Mouse (Mus musculus): ENCODE results near the gene Cldn22. TPM values are rescaled to one million over a fixed set of nuclear protein-coding genes. Genes with fewer than 3 reads are reported as not detected.
A peak's percentile ranks its signal among the peaks of the same experiment; 100 is the strongest.
"Not testable (repeated sequence)": the region's sequence is repeated elsewhere in the genome, so short reads cannot be mapped to it uniquely, and the experiment has no call there.

Cldn22 gene
- polyA plus RNA-seq, 1 experiment from 2014 or later, result not detected

DNA sequence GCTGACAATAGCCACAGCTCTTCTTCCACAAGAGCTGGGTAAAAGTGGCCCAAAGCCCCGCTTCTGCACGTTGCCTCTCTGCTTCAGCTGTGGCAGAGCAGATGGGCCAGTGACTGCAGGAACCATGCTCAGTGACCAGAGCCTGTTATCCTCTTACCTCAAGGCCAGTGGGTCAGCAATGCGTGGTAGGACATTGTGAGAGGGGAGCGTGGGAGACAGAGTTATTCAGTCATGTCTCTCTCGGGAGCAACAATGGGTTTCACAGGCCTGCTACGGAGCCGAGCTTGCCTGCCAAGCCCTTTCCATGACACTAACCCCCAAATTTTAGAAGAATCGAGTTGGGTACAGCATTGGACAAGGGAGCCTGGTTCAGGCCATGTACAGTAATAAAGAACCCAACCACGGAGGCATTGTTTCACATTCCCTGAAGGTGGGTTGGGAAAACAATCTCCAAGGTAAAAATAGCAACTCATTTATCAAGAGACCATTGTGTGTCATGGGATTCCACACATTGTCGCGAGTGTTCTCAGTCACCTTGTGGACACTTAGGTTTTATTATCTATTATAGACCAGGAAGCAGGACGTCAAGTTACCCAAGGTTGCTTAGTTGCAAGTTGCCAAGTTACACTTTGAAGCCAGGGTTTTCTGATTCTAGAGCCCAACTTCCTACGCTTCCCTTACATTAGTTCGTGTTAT lies 14.2 kb upstream of the Cldn22 start:
- Histone ChIP-seq H3K27ac (peak overlapping the region; percentile 60; the same call in 1 of the 2 replicates), H3K4me3 (no peak overlapping the region), H3K9me3 (no peaks in the 10 kb centered on the region), H3K27me3 (ENCODE audit: insufficient read depth, poor library complexity, severe bottlenecking) (no peaks in the 10 kb centered on the region), H3K36me3 (no peaks in the 10 kb centered on the region), H3K4me1 (peaks cover 18% of the 10 kb centered on the region; the same call in 1 of the 2 replicates)
- no peak for DNase-seq (ENCODE audit: low spot score)
- WGBS, result 69% methylated on average over 14 of the region's 14 CpGs

DNA sequence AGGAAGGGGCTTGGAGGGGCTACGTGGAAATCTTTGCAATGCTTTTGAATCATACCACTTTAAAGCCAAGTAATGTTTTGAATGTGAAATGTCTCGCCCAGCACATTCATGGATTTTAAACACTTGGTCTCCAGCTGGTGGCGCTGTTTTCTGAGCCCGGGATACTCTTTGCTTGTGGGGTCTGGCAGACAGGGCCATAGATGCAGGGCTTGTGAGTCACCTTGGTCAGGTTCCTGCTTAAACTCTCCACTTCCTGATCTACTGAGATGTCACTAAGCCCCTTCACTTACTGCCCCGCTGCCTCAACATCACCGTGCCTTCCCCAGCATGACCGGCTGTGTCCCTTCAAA lies 13.6 kb upstream of the Cldn22 start:
- H3K36me3 ChIP-seq, result no peaks in the 10 kb centered on the region
- no peaks in the 10 kb centered on the region for H3K27me3 ChIP-seq (ENCODE audit: insufficient read depth, poor library complexity, severe bottlenecking)
- H3K4me1 ChIP-seq, result peaks cover 18% of the 10 kb centered on the region; the same call in 1 of the 2 replicates
- 73% methylated on average over 7 of the region's 7 CpGs for WGBS
- H3K27ac ChIP-seq, result 0 out of 2 replicates have a peak overlapping the region, but pooled peaks have one; percentile 16
- H3K9me3 ChIP-seq, result no peaks in the 10 kb centered on the region
- DNase-seq (ENCODE audit: low spot score), result no peak
- H3K4me3 ChIP-seq, result no peak overlapping the region

DNA sequence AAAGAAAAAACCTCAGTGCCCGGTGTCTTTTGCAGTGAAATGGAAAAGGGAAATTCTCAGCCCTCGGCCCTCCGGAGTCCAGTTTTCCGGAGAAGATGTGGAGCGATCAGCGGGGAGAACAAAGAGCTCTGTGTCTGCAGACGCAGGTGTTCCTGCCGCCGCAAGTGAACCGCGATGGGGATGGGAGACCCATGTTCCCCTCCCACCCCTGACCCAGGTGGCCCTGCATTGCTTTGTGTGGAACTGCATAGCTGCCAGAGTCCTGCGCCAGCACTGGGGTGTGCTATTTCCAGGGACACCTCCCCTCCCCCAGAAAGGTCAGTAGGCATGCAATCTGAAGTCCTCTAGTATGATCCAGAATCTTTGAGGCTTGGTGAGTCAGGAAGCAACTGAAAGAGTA lies 13.1 kb upstream of the Cldn22 start:
- DNase-seq (ENCODE audit: low spot score), result no peak
- Histone ChIP-seq H3K36me3 (no peaks in the 10 kb centered on the region), H3K27ac (0 out of 2 replicates have a peak overlapping the region, but pooled peaks have one; percentile 16), H3K9me3 (no peaks in the 10 kb centered on the region), H3K4me3 (no peak overlapping the region), H3K4me1 (peaks cover 18% of the 10 kb centered on the region; the same call in 1 of the 2 replicates), H3K27me3 (ENCODE audit: insufficient read depth, poor library complexity, severe bottlenecking) (no peaks in the 10 kb centered on the region)
- 80% methylated on average over 12 of the region's 12 CpGs for WGBS

DNA sequence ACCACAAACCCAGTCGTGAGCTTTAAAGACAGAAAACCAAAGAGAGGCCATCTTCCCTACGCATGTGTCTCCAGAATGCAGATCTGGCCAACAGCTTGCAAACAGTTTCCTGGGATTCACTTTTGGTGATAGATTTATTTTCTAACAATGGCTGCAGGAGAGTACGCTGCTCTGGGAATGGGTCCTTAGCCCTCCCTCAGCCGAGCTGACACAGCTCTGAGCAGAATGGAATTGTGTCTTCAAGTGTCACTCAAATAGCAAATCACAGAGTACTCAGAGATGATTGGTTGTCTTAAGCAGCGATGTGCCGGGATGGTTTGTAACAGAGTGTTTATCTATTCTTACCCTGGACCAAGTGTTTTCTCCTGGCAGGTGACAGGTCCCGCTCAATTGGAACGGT lies 5.2 kb upstream of the Cldn22 start:
- 0 out of 2 replicates have a peak, but pooled peaks cover 2% of the 10 kb centered on the region for H3K4me1 ChIP-seq
- DNase-seq (ENCODE audit: low spot score), result no peak
- WGBS, result 84% methylated on average over 8 of the region's 8 CpGs

DNA sequence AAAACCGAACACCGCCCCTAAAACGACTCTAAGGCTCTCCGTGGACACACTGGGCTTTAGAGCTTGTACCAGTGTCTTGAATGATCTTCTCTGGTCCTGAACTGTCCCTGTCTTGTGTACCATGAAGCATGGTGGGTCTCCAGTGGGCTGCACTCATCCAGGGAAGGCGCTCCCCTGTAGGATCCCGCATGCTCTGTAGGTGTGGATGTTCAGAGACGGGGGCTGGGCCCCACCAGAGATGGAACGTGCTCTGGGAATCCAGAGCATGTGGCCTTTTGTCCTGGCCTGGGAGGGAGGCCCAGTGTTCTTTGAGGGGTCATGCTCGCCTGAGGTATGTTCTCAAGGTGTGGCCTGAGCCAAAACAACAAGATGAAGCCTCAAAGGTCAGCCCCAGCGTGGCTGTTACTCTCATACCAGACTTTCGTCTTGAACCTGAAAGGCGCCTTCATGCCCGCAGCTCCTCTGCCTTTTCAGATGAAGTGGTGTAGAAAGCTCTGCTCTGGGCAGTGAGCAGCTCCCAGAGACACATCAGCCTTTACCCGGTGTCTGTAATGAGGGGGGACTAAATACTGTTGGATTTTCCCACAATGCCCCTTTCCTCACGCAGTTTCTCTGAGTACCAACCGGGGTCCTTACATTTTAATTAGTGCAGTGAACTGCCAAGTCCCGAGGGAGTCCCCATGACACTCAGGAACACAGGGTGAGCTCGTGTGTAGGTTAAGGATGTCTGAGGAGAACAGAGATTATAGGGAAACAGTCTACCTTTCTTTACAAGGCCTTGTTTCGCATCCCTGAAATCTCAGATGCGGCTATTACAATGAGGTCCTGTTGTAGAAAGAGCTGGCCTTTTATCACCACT lies 3.1 kb upstream of the Cldn22 start:
- no peak for DNase-seq (ENCODE audit: low spot score)
- H3K4me1 ChIP-seq, result peaks cover 10% of the 10 kb centered on the region
- no peaks in the 10 kb centered on the region for H3K9me3 ChIP-seq
- H3K36me3 ChIP-seq, result no peaks in the 10 kb centered on the region
- no peak overlapping the region for H3K4me3 ChIP-seq
- 87% methylated on average over 20 of the region's 20 CpGs for WGBS
- H3K27me3 ChIP-seq (ENCODE audit: insufficient read depth, poor library complexity, severe bottlenecking), result no peaks in the 10 kb centered on the region
- H3K27ac ChIP-seq, result no peak overlapping the region

More for the DNA sequence above, 5.2 kb upstream of the Cldn22 start:
- no peaks in the 10 kb centered on the region for H3K27me3 ChIP-seq (ENCODE audit: insufficient read depth, poor library complexity, severe bottlenecking)
- no peaks in the 10 kb centered on the region for H3K36me3 ChIP-seq
- H3K4me3 ChIP-seq, result no peak overlapping the region
- no peak overlapping the region for H3K27ac ChIP-seq
- no peaks in the 10 kb centered on the region for H3K9me3 ChIP-seq

DNA sequence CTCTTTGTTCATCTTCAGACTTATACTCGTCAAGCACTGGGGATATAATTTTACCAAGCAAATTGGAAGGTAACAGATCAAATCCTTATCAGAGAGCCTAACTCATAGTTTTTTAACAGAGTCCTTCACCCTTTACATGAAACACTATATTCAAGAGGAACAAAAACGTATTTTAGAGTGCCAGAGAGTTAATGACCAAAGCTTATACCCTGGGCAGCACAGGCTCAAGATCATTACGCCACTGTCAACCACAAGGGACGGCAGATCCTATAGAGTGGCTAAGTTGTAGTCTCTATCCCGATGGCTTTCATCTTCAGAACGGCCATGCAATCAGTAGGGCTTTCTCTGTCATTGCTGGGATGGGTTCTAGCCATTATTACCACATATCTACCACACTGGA lies 2.4 kb upstream of the Cldn22 start, which contains the start of gene Cldn24:
Gene Cldn24, plus strand, starts transcription at position 301 of the 400 bp plus-strand sequence.
- no peaks in the 10 kb centered on the region for H3K36me3 ChIP-seq

DNA sequence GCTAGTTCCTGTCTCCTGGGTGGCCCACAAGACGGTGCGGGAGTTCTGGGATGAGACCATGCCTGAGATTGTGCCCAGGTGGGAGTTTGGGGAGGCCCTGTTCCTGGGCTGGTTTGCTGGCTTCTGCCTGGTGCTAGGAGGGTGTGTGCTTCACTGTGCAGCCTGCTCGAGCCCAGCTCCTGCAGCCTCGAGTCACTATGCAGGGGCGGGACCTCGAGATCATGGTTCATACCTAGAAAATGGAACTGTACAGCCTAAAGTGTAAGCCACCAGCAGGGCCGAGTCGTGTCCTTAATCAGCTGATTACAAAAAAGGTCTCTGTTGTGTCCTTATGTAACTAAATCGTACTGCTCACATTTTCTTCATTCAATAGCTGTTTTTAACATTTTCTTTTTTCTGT lies 1.7 kb upstream of the Cldn22 start:
- not testable (repeated sequence) for H3K27me3 ChIP-seq (ENCODE audit: insufficient read depth, poor library complexity, severe bottlenecking); H3K36me3 ChIP-seq; H3K27ac ChIP-seq; H3K4me1 ChIP-seq; H3K9me3 ChIP-seq; H3K4me3 ChIP-seq; DNase-seq (ENCODE audit: low spot score)
- 78% methylated on average over 7 of the region's 9 CpGs for WGBS

More for the DNA sequence above, 2.4 kb upstream of the Cldn22 start, which contains the start of gene Cldn24:
- Histone ChIP-seq H3K9me3 (no peaks in the 10 kb centered on the region), H3K4me1 (peaks cover 10% of the 10 kb centered on the region), H3K27me3 (ENCODE audit: insufficient read depth, poor library complexity, severe bottlenecking) (no peaks in the 10 kb centered on the region), H3K27ac (no peak within 1 kb of the TSS), H3K4me3 (no peak within 1 kb of the TSS)
- WGBS, result 84% methylated on average over 6 of the region's 6 CpGs
- DNase-seq (ENCODE audit: low spot score), result no peak

DNA sequence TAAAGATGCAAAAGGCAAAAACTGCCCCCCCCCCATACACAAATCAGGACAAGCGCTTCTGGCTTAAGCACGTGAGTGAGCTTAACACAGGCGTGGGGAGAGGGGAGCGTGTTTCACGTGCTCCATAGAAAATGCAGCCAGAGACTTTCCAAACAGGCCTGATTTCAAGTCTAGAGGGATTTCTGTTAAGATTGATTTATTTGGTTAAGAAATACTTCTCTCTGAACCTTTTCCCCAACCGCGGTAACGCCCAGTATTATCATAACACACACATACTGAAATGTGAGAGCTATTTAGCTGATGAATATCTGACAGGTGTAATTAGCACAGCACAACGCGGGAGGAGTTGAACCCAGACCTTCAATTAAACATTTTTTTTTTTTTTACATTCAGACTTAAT lies 505 bp upstream of the Cldn22 start:
- no peak overlapping the region for H3K27ac ChIP-seq
- 81% methylated on average over 10 of the region's 10 CpGs for WGBS
- no peak overlapping the region for H3K4me3 ChIP-seq
- peaks cover 10% of the 10 kb centered on the region for H3K36me3 ChIP-seq
- no peaks in the 10 kb centered on the region for H3K27me3 ChIP-seq (ENCODE audit: insufficient read depth, poor library complexity, severe bottlenecking)
- no peaks in the 10 kb centered on the region for H3K9me3 ChIP-seq
- DNase-seq (ENCODE audit: low spot score), result no peak
- peaks cover 10% of the 10 kb centered on the region for H3K4me1 ChIP-seq

DNA sequence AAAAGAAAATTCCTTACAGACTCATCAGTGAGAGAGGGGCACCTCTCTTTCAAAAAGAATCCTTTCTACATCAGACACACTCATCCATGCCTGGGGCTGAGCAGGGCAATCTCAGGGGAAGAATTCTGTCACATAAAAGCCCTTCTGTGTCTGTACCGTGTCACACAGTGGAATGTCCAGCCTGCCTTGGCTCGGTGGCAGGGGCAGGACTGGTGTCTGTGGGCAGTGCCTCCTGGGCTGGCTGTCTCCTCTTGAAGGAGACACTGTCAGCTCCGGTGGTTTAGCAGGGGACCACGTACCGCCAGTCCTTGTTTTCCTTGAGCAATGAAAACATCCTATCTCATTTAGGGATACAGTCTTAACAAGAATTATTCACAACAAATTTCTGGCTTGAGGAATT lies 1.3 kb downstream of the Cldn22 start:
- 35% methylated on average over 5 of the region's 5 CpGs for WGBS
- no peaks in the 10 kb centered on the region for H3K9me3 ChIP-seq
- H3K27ac ChIP-seq, result no peak overlapping the region
- H3K36me3 ChIP-seq, result peaks cover 28% of the 10 kb centered on the region
- H3K27me3 ChIP-seq (ENCODE audit: insufficient read depth, poor library complexity, severe bottlenecking), result no peaks in the 10 kb centered on the region
- DNase-seq (ENCODE audit: low spot score), result no peak
- peaks cover 10% of the 10 kb centered on the region for H3K4me1 ChIP-seq
- no peak overlapping the region for H3K4me3 ChIP-seq

DNA sequence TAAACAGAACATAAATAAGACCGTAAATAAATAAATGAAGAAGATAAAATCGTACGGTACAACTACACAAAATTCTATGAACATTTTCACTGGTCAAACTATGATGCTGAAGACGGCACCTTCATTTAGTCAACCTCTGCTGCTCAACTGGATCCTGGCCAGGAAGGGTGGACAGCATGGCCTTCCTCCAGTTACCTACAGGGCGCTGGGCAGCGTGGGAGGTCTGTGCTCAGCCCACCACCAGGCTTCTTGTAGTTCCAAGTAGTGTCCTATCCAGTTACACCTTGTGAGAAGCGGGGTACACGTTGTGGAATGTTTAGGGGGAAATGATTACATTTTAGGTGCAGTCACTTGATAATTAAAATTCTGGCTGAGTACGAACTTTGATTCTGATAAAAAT lies 2.6 kb downstream of the Cldn22 start:
- Histone ChIP-seq H3K27ac (no peak overlapping the region), H3K9me3 (no peaks in the 10 kb centered on the region), H3K4me1 (peaks cover 8% of the 10 kb centered on the region), H3K27me3 (ENCODE audit: insufficient read depth, poor library complexity, severe bottlenecking) (no peaks in the 10 kb centered on the region), H3K4me3 (no peak overlapping the region), H3K36me3 (peaks cover 40% of the 10 kb centered on the region)
- no peak for DNase-seq (ENCODE audit: low spot score)
- WGBS, result 88% methylated on average over 9 of the region's 9 CpGs

DNA sequence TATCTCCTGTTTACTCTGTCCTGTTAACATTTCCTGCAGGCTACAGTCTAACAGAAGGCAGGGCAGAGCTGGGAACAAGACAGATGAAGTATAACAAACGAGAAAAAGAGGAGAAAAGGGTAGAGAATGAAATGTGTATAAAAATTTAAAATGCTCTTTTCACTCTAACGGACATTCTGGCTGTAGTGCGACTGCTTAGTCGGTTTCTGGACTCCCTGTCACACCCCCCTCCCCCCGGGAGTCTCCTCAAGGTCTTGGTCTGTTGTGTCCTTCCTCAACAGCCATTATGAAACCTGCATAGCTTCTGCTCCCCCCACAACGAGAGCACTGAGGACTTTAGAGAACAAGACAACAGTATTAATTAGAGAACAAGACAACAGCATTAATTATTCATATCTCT lies 8.3 kb downstream of the Cldn22 start:
- Histone ChIP-seq H3K27me3 (ENCODE audit: insufficient read depth, poor library complexity, severe bottlenecking) (no peaks in the 10 kb centered on the region), H3K4me1 (peaks cover 16% of the 10 kb centered on the region; the same call in 1 of the 2 replicates), H3K27ac (no peak overlapping the region), H3K9me3 (no peaks in the 10 kb centered on the region), H3K4me3 (no peak overlapping the region), H3K36me3 (peaks cover 69% of the 10 kb centered on the region)
- no peak for DNase-seq (ENCODE audit: low spot score)
- WGBS, result 79% methylated on average over 6 of the region's 6 CpGs

DNA sequence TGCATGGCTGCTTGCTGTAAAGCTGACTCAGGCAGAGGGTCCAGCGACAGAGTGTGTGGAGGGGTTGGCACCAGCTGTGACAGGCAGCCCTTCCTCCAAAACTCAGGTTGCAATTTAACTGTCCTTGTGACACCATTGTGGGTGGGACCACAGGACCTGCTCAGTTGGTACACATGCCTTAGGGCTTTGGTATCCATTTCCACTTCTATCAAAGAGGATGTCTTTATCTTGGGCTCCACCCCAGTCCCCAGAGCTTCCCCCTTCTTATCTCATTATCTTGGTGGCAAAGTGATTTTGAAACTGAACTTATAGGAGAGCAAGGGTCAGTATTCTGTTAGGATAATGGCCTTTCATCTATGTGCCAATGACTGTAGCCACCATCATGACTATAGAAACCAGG lies 9.7 kb downstream of the Cldn22 start:
- no peak for DNase-seq (ENCODE audit: low spot score)
- Histone ChIP-seq H3K27ac (no peak overlapping the region), H3K36me3 (peaks cover 70% of the 10 kb centered on the region), H3K4me1 (peaks cover 16% of the 10 kb centered on the region; the same call in 1 of the 2 replicates), H3K9me3 (no peaks in the 10 kb centered on the region), H3K27me3 (ENCODE audit: insufficient read depth, poor library complexity, severe bottlenecking) (no peaks in the 10 kb centered on the region), H3K4me3 (no peak overlapping the region)
- 64% methylated on average over 1 of the region's 1 CpGs for WGBS

DNA sequence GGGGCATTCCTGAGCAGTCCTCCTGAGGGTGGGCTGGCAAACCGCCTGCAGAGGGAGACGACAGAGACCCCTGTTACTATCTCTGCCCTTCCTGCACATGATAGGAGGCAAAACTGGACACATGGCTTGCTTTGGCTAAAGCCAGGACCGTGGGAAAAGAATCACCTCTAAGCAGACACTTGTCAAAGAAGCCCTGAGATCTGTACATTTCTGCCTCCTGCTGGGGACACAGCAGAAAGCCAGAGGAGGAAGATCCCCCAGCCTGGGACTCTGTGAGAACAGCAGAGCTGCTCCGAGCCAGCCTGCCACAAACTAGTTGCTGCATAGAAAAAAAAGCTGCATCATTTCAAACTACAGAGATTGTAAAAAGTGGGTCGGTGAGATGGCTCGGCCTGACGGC lies 18.8 kb downstream of the Cldn22 start:
- WGBS, result 72% methylated on average over 7 of the region's 7 CpGs

More for the DNA sequence above, 18.8 kb downstream of the Cldn22 start:
- no peaks in the 10 kb centered on the region for H3K9me3 ChIP-seq
- H3K27me3 ChIP-seq (ENCODE audit: insufficient read depth, poor library complexity, severe bottlenecking), result no peaks in the 10 kb centered on the region
- DNase-seq (ENCODE audit: low spot score), result no peak
- H3K4me3 ChIP-seq, result no peak overlapping the region
- peaks cover 91% of the 10 kb centered on the region for H3K36me3 ChIP-seq
- no peak overlapping the region for H3K27ac ChIP-seq
- H3K4me1 ChIP-seq, result no peaks in the 10 kb centered on the region
